Mouse (Mus musculus) forelimb bud, embryonic 11.5 days (tissue): ENCODE measurements around the gene Pum3.
"Not testable (repeated sequence)": the region's sequence is repeated elsewhere in the genome, so short reads cannot be mapped to it uniquely, and the experiment has no call there.

Source experiments
- DNase-seq: peaks from one replicate; pipeline ENCODE4 v3.0.0-alpha.2; 2012; ENCODE audit warnings: low read depth, low spot score

The Pum3 gene

DNA sequence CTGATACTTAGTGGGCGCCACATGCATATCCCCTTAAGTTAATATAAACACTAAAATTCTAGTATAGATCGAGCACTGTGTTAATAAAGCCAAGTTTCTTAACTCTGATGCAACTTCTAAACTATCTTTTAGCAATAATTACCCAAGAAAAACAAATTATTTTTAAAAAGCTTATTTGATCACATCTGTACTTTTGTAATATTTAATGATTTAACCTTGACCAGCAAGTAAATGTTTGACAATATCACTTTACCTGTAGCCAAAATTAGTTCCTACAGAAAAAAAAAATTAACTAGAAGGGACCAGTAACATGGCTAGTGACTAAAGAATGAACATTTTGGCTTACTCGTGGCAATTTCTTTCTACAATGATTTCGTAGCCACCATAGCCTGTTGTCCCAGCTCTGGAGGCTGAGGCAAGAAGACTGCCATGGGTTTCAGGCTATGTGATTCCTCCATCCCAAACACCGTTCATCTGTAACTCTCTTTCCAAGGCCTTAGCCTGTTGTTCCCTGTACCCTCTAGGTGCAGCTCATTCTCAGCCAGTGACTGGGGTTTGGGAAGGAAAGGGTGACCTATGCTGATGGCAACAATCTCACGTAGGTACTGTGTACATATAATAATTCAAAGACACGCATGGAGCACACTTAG, 35.2 kb downstream of the Pum3 start:
- DNase-seq: no peak

DNA sequence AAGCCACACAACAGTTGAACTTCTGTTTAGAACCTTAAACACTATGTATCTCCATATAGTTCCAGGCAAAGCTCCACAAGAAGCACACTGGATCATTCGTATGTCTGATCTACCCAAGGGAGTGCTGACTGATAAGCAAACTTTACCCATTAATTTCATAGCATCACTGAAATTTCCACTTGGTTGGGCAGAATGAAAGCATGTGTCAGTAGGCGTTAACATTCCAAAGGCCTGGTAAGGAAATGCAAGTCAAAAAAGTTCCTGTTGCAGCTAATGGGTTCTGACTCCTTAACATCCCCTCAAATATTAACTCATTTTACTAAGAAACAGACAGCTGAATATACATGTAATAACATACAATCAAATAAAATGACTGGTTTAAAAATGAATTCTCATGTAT, 37.2 kb downstream of the Pum3 start:
- DNase-seq: no peak

DNA sequence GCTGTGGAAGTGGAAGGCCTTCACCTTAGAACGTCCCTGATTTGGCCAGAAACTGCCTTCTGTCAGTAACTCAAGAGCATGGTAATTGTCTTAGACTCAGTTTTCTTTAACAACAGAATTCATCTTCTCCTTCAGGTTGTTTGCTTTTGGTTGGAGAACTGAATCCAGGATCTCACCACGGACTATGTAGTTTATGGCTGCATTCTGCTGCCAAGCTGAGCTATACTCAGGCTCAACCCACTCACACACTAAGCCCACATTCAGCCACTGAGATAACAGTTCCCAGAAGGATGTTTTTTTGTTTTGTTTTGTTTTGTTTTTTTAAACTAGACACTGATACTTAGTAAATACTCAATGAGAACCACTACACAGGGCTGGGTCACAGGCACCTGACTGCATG, 38.3 kb downstream of the Pum3 start:
- no peak for DNase-seq

DNA sequence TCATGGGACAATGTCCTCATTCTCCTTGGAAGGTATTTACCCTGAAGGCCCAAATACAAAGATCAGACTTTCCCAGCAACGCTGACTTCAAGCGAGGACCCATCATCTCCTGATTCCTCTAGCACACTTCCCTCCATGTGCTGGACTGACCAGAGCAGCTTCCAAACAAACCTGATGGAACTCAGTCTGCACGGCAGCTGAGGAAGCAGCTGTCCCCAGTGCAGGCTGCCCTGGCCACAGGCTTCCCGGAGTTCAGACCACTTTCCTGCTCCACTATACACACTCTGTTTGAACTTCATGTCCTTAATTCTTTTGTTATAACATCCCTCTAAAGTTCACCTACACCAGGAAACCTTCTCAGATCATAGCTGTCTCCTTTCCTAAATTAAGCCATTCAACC, 40.1 kb downstream of the Pum3 start:
- DNase-seq: not testable (repeated sequence)

DNA sequence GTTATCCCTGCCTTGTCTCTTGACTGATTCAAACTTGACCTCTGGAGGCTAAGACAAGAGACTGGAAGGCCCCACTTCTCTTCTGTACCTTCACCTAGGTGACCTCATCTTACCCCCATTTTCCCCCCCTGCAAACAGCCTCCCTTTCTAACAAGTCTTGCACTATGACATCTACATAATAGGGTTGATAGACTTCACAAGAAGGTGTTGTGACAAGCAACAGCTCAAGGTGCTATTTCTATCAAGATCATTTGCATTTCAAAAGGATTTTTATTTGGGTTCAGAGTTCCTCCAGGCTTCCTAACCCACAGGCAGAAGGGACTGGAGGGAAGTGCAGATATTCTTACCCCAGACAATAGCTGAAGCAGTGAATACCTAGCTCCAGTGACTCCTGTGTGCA, 44.3 kb downstream of the Pum3 start:
- DNase-seq: no peak

DNA sequence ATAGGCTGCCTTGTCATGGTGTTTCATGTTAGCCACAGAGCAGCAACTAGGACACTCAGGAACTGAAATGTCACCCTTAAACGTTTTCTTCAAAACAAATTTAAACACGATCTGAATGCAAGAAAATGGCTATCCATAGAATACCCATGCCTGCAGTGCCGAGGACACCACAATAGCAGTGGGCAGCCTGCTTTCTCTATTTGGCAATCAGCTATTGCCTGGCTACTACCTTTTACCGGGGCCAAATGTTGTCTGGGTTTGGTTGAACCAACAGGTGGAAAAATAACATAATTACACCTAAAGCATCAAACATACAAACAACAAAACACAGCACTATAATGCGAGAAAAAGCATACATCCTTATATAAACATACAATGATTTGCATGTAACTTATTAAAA, 46.4 kb downstream of the Pum3 start:
- DNase-seq: no peak

DNA sequence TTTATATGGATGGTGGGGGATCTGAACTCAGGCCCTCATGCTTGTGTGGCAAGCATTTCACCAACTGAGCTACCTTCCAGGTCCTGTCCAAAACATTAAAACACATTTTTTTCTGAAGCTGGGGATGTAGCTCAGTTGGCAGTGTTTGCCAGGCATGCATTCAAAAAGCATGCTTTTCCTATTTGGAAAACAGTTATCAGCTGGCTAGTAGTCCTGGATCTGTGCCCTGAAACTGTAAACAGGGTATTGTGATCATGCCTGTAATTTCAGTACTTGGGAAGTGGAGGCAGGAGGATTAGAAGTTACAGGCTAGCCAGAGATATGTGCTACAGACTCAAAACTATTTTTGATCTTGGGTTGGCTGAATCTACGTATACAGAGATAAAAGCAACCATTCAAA, 47.5 kb downstream of the Pum3 start:
- no peak for DNase-seq

DNA sequence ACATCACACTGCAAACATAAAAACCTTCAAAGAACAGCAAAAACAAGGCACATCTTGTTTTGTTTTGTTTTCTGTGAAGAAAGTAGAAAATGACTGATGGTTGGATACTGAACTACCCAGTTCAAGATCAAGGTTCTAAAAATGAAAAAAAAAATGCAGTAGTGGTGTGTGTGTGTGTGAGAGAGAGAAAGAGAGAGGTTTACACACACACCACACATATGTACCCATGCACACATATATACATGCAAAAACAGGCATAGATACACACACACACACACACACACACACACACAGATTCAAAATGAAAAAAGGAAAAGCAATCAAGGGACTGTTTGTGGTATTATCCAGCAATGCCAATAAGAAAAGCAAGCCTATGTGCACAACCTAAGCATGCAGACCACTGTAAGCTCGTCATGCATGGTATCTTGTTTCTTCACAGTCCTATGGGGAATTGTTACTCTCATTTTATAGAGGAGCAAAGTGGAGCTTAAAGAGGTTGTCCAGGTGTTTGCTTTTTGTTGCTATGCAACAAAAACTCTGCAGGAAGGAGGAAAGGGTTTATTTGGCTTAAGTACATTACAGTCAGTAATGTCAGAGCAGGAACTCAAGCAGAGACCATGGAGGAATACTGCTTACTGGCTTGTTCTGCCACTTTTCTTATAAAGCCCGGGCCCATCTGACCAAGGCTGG, 49.8 kb downstream of the Pum3 start:
- DNase-seq: peak; percentile 29

DNA sequence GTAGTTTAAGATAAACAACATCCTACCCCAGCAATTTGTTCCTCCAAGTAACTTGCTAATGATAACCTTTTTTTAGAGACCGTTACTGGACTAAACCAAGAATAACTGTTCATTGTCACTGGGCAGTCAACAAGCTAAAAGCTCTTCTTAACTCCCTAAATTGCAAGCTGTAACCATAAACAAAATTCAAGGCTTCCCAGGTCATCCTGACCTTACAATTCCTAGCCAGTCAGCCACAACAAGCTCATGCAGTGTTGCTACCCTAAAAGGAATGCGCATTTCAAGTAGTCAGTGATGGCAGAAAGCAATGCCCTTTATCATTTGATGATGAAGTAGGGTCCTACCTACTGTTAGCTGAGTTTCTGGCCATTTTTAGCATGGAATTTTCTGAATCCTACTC, 58.8 kb downstream of the Pum3 start:
- DNase-seq: no peak

DNA sequence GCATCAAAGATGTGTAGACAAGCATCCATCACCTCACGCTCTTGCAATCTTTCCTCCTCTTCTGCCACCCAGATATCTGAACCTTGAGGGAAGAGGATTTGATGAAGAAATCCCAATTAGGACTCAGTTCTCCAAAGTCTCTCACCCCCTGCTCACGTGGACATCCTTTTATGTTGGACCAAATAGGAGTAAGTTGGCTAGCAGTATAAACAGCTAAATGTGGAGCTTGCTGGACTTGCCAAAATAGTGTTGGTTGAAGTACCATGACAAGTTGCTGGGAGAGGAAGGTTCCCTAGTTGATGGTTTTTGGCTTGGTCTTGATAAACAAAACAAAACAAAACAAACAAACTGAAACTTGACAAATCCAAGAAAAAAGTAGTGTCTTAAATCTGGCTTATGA, 59.5 kb downstream of the Pum3 start:
- DNase-seq: no peak

DNA sequence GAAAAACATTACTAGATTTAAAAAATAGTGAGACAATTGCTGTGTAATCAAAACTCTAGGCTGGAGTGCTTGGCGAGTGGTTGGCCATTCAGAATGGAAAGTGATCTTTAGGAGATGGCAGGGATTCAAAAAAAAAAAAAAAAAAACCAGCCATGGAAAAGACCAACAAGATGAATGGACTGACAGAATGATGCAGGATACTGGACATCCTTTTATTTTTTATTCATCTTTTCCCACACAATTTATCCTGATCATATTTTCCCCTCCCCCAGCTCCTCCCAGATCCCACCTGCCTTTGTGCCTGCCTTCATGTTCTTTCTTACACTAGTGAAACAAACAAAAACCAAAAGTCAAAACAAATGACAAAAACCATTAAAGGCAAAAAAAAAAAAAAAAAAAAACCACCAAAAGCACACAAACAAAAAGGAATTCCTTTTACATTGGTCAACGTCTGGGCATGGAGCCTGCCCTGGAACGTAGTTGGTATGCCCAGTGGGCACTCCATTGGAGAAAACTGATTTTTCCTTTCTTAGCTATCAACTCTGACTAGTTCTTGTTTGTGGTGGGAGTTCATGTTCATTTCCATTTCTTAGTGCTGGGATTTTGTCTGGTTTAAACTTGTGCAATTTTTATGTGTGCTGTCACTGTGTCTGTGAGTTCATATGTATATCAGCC, 60.0 kb downstream of the Pum3 start:
- DNase-seq: no peak

DNA sequence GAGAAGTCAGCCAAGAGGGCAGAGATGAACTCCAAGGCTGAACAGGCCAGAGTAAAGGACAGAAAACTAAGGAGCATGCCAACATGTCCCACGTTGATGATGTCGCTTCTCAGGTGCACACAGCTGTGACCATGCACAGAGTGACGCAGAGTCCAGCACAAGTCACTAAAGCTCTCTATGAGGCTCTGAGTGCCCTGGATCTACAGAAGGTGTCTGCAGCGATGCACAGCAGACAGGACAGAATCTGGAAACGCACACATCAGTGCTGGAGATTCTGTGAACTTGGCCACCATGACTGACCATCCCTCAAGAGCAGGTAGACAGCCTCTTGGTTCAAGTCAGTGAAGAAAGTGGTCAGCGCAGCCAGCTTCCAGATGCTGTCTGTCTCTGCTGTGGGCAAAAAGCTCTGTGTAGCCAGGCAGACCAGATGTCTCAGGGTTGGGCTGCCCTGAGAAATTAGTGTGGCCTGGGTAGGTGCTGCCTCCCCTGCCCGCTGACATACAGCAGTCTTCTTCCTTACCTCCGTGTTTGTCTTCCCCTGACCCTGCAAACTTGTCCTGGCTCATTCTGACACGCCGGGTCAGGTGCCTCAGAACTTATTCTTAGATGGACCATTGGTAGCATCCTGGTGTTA, 63.4 kb downstream of the Pum3 start:
- no peak for DNase-seq

DNA sequence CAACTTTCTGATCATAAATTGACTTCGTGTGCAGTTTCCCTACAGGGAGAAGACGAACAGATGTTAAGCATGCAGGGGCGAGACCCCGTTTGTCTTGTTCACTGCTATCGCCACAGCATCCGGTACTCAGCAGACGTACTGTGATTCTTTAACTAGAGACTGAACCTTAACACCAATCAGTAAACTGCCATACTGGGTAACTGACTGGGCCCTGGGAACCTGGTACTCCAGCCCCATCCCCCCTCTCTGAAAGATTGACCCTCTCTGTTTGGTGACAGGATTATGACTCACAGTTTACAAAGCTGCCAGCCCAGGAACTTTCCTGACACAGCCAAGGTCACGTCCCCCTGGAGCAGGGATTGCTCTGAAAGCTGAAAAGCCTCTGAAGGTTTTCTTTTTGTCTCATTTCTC, 65.1 kb downstream of the Pum3 start:
- peak; percentile 46 for DNase-seq

DNA sequence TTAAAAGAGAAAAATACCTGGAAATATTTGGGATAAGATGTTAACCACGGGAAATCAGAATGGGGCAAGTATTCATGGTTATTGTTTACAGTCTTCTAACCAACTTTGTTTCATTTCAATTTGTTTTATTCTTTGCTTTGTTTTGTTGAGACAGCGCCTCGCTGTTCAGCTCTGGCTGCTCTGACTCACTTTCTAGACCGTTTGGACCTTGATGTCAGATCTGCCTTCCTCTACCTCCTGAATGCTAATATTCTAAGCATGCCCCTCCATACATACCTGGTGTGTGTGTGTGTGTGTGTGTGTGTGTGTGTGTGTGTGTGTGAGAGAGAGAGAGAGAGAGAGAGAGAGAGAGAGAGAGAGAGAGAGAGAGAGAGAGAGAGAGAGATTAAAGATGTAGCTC, 65.7 kb downstream of the Pum3 start:
- no peak for DNase-seq

DNA sequence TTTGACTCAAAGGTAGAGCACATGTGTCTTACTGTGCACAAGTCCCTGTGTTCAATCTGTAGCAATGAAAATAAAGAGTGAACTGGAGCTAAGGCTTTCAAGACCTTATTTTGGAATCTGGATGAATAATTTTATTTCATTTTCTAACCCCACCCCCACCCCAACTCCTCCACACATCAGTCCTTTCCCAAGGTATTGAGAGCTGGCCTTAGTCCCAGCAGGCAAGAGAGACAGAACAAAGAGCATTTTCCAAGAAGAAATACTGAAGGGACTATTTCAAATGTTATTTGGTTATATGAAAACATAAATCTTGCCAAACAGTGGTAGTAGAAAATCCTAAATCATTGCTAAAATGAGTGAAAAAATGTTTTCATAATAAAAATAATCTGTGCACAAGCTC, 69.2 kb downstream of the Pum3 start:
- no peak for DNase-seq

DNA sequence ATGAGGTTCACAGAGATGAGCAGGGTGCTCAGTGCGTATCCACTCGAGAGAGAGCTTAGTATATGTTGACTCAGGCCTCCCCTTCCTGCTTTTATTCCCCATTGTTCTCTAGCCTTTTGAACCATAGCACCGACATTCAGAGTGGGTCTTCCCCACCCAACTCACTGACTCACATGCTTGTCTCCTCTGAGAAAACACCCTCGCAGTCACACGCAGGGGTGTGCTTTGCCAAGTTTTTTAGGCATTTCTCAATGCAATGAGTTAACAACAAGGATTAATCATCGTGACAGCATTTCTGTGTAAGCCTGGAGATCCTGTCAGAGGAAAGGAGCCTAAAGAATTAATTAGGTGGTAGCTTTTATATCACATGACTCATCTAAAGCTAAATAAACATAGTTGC, 77.9 kb downstream of the Pum3 start:
- no peak for DNase-seq

DNA sequence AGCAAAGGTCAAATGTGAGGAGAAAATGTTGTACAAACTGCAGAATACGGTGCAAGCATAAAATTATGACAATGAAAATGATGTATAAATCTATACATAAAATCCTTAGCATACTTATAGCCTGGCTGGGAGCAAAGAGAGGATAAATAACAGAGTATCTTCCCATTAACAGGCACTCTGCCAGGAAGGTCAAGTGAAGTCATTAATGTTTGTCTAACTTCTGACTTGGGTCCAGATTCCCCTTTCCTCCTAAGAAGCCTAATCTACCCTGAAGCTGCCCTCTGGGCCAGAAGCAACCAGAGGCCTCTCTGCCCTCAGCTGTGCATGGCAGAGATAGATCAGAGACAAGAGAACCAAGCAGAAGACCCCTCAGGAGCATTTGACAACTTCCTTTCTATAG, 83.1 kb downstream of the Pum3 start:
- no peak for DNase-seq
